Mouse (Mus musculus) adrenal gland, postnatal 25 days (tissue): ENCODE measurements at regions not wholly inside any gene's neighbourhood (a gene's known extent, or its start where the extent isn't known, plus 50 kb on each side); places are given as distances from the start of the nearest gene placed in this dataset.

ENCODE experiments used
- DNase-seq: peaks from one replicate; pipeline ENCODE4 v3.0.0; 2021; ENCODE audit warnings: mixed read lengths

DNA sequence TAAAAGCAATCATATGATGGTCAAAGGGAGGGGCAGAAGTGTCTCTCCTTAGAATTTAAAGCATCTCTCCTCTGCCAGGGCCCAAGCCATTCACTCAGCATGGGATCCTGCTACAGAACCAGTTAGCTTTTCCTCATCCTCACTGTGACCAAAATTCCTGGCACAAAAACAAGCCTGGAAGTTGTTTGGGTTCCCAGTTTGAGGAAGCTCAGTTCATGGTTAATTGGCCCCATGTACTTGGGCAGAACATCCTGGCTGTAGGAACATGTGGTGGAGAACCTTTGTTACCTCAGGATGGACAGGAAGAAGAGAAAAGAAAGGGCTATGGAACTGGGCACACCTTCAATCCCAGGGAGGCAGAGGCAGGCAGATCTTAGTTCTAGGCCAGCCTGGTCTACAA, 52.4 kb upstream of the Mfge8 start:
- no peak for DNase-seq

DNA sequence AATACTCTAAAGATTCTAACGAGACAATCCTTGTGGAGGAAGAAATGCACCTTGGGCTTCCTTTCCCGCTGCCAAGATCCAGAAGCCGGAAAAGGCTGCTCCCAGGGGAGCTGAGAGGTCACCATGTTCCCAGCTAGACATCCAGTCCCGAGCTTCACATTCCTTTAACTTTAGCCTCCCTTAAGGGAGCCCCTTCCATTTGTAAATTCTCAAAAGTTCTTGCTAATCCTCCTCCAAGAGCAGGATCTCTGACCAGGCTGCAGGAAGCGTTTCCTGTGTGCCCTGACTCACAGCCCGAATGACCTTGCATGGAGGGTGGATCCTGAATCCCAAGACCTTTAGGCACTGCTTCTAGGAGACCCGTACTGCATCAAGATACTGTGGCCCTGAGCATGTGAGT, 53.5 kb upstream of the Mfge8 start:
- DNase-seq = peak; percentile 45

DNA sequence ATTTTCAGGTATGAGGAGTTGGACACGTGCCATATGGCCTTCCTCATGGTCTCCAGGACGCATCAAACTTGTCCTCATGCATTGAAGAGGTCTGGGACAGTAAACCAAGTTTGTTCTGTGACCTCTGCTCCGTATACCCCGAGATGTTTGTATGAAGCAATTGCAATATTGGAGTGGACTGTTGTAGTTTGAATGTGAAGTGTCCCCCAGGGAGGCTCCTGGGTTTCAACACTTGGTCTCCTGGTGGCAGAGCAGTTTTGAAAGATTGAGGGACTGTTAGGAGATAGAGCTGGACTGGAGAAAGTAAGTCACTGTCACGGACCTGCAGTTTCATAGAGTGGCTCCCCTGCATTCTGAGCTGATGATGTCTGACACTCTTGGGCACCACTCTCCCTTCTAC, 54.6 kb upstream of the Mfge8 start:
- no peak for DNase-seq

DNA sequence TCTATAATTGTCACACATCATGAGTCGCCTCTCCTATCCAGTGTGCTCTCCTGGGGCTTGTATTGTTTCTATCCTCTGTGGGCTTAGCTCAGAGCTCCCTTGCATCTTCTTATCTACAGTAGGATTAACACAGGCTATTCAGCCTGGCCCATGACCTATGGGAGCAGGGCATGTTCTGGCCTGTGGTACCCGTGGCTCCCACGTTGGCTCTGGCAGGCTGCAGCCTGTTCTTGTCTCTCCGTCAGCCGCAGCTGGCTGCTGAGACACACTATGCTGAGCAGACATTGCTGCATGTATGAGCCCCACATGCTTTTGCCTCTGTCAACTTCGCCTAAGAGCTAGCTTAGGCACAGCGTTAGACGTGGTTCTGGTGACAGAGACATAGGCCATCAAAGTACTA, 58.3 kb upstream of the Mfge8 start:
- DNase-seq = no peak

DNA sequence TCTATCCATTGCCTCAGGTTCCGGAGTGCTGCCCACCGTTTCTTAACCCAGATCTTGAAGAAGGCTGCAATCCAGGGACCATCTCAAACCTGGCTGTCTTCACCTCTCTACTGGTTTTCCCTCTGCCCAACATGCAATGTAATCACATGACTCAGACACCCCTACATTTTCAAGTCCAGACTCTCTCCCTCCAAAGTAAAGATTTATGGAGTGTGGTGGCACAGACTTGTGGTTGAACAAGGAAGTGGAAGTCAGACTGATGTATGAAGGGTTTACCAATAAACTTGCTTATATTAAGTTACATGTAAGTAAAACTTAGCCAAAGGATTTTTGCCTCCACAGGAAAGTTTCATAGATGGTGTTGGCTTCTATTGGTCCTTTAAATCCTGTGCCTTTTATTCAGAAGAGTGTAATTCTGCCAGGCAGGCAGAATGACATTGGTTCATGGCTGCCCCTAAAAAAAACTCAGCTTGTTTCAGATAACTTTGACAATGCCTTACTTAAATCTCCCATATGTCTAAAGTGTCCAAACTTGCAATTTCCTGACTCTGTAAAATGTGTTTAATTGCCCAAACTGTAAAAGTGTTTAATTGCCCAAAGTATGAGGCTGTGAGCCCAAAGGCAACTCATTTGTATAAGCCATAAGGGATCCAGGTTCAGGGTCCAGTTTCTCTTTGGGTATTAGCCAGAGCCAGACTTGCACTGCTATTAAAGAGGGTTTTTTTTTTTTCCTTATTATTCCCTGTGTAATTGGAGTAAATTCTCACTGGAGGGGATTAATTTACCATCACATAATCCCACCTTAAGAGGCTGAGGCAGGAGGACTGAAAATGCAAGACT, 61.7 kb upstream of the Mfge8 start:
- DNase-seq = no peak

DNA sequence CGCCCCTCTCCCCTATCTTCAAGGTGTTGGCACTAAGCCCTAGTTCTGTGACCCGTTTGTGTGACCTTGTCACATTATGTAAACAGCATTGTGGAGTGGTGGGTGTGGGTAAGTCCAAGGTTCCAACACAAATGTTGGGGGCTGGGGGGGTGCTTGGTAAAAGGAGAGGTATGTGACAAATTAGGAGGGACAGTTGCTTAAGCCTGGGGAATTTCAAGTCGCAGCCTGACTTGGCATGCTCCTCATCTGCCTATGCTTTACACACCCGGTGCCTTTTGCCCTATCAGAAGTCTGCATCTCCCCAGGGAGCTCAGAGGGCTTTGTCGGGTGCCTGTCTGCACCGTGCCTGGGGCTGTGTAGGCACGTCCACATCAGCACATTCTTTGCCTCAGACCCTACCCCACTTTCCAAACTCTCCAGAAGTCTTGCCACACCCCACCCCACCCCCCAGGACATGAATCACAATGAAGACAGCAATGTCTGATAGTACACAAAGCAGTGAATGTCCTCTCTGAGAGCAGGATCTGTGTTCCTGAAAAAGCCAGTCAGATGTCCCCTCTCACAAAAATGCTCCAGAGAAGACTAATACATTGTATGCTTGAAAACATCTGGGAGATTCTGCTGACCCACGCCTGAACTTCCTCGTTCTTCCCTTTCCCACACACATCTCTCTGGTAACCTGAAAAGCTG, 61.6 kb upstream of the Abhd2 start:
- DNase-seq = no peak

DNA sequence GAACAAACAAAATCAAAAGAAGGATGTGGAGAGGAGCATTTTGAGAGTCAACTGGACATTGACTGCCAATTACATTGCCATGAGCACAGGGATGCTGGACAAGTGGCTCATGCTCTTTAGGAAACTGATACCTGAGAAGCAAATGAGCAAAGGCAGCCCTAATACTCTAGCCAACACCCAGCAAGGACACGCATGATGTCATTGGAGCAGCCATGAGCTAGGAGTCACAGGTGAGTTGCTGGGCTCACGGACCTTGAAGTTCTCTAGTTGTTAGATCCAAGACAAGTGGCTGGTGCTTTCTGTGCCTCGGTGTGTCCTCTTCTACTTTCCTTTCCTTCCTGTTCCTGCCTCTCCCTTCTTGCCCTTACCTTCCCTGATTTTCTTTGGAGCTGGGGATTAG, 60.8 kb upstream of the Abhd2 start:
- no peak for DNase-seq

DNA sequence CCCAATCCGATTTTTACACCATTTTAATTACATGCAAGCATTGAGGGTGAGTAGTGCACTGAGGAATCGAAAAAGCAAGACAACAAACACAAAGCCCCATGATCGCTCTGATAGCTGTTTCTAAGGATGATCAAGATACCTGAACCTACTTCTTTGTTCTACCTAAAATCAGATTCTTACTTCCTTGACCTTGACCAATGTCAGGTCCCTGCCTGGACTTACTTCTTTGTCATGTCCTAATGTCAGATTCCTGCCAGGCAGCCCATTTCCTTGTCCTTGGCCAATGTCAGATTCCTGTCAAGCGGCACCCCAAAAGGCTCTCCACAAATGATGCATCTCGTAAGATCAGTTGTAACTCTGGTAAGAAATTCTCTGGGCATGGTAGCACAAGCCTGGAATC, 58.0 kb upstream of the Abhd2 start:
- no peak for DNase-seq

DNA sequence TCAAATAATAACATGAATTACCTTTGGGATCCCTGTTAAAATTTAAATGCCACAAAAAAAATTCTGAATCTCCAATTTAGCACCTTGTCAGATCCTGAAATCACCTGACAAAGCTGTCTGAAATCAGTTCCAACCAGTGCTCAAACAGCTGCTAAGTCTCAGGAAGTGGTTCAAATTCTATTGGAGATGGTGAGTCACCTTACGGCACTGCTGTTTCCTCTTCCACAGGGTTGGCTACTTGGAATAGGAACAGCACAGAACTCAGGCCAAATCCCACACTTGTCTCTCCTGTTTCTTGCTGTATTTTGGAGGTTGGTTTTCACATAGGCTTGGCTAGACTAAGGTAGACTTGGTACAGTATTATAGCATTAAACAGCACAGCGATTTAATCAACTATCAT, 55.8 kb upstream of the Abhd2 start:
- no peak for DNase-seq

DNA sequence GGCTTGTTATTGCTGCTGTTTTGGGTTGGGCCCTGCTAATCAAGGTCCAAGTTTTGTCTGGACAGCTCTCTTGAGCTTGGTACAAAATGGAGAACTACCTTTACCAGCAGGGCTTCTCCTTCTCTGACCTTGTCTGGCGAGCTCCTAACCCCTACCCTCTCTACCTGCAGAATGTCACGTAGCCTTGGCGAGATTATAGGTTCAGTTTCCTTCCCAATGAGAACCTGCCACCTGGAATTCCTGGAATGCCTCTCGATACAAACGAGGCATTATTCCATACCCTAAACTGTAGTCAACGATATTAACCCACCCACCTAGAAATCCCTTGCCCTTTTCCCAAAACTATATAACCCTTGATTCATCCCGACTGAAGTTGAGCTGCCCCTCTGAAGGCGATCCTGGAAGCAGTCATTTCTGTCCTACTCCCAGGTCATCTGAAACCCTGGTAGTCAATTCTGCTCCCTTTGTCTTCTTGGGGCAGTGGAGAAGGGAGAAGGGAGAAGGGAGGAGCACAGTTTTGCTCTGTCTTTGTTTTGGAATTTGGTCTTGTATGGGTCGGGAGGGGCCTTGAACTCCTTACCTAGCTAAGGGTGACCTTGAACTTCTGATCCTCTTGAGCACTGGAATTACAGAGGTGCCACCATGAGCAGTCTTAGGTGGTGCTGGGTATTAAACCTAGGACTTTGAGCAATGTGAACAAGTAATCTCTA, 50.2 kb upstream of the Abhd2 start:
- DNase-seq = no peak
